Mouse (Mus musculus): ENCODE data around the gene Trmt61a.

DNA sequence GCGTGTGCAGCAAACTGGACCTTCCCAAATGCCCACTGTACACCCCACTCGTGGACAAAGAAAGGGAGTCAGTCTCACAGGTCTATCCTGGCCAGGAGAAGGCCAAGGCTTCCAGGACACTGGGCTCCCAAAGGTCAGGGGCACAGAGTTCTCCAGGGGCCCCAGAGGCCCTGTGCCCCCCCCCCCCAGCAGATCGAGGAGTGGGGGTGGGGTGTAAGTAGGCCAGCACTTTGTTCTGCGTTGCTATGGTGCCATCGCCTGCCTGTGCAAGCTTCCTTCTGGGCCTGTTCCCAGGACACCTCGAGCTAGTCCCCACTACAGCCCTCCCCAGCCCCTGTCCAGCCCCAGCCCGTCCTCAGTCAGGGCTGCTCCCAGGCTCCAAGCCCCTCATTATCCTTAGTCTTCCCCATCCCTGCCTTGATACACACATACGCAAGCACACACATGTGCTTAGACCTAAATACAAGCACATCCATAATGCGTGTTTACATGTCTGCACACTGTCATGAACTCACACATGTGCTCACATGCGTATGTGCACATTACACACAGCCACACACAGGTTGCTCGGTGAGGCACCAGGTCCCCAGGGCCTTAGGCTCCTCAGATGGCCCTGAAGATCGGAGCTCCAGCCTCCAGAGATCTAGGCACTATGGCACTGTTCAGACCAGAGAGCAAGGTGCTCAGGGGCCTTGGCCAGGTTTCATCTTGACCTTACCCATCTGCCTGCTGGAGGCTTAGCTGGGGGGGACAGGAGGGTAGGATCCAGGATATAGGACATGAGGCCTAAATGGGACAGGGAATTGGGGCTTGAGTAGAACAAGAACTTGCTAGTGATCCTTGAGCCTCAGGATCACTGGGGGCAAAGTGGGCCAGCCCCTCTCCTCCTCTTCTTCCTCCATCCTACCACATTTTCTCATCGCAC lies 17.2 kb downstream of the Trmt61a start:
- TF ChIP-seq CTCF (conservative IDR thresholded peaks at IDR 0.05; ENCODE audit: low read length) (no peak), POU5F1 (IDR thresholded peaks at IDR 0.05; ENCODE audit: borderline replicate concordance, low read length) (no peak), NANOG (IDR thresholded peaks at IDR 0.05; ENCODE audit: borderline replicate concordance, low read length) (no peak)

Measured in E14TG2a.4 (cell line).